Mouse (Mus musculus) bone marrow, adult 2 months (tissue): ENCODE data around the gene Akap10. TPM values are rescaled to one million over a fixed set of nuclear protein-coding genes. Genes with fewer than 3 reads are reported as not detected.

Source experiments
- H3K27ac ChIP-seq: fragments of 200-500 bp; 2 replicates; pipeline ENCODE4 v1.5.1; 2012; ENCODE audit warnings: low read depth, mild to moderate bottlenecking, control low read depth, inconsistent platforms, low read length; ENCODE audit not compliant: control insufficient read depth, poor library complexity, insufficient read depth
- H3K4me1 ChIP-seq: fragments of 200-500 bp; 2 replicates; pipeline ENCODE4 v1.6.1; 2011; ENCODE audit warnings: low read length; ENCODE audit not compliant: control insufficient read depth, insufficient read depth
- H3K4me3 ChIP-seq: fragments of 200-500 bp; replicated peaks from 2 replicates; pipeline ENCODE3; 2011; ENCODE audit warnings: mild to moderate bottlenecking, low read depth, low read length, control low read depth; ENCODE audit not compliant: control insufficient read depth
- CTCF ChIP-seq: fragments of 200-500 bp; IDR thresholded peaks from 2 replicates; pipeline ENCODE4 v1.5.1; 2011; ENCODE audit warnings: low read length, control low read depth; ENCODE audit not compliant: control insufficient read depth, insufficient read depth
- POLR2A ChIP-seq: fragments of 200-500 bp; IDR thresholded peaks from 2 replicates; pipeline ENCODE4 v1.6.1; 2011; ENCODE audit warnings: low read depth, mild to moderate bottlenecking, control low read depth, low read length, borderline replicate concordance; ENCODE audit not compliant: control insufficient read depth
- WGBS: fragments of 180-500 bp; shearing (Covaris S2); methylation state at CpG from one replicate; pipeline ENCODE4 v1.1.7; 2018; 5-methylcytosine and 5-hydroxymethylcytosine counted together
- polyA plus RNA-seq: library from polyadenylated mRNA; stranded (reverse); fragments of >200 nt; gene quantifications from 2 replicates; pipeline ENCODE4 v1.2.4, GENCODE M21; 2011; ENCODE audit warnings: low replicate concordance; ENCODE audit not compliant: missing spikeins, insufficient read depth, insufficient read length

Gene Akap10
- polyA plus RNA-seq, 1 experiment: 25.6 TPM

DNA sequence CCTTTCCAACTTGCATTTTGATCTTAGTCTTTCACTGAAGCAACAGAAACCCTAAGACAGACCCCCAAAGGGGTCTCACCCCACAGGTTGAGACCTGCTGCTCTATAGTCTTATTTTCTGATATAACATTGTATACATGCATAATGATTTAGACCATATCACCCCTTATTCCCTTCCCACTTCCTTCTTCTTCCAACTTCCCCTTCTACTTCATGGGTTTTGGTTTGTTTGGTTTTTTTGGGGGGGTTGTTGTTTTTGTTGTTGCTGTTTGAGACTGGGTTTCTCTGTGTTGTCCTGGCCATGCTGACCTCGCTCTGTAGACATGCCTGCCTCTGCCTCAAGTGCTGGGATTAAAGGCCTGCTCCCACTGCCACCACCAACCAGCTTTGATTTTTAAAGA lies 90.9 kb downstream of the Akap10 start:
- H3K4me1 ChIP-seq: peaks cover 2% of the 10 kb centered on the region; the same call in 1 of the 2 replicates
- no peak overlapping the region; the same call in 1 of the 2 replicates for H3K27ac ChIP-seq
- WGBS: 68% methylated on average over 1 of the region's 1 CpGs
- no peak overlapping the region for H3K4me3 ChIP-seq
- TF ChIP-seq POLR2A (no peak), CTCF (no peak)

Other genes with a start within 250 kb of the Akap10 start
- not detected in 2 replicates for gene Fam83g, start 246.2 kb downstream of the Akap10 start, polyA plus RNA-seq
- gene Slc5a10, start 209.4 kb downstream of the Akap10 start, polyA plus RNA-seq: not detected in 2 replicates
- gene Prpsap2, start 168.2 kb downstream of the Akap10 start, polyA plus RNA-seq: 5.0 and 15.5 TPM in 2 replicates
- gene Ulk2, start 75.2 kb downstream of the Akap10 start, polyA plus RNA-seq: 4.6 and 7.2 TPM in 2 replicates
- gene Specc1, start 26.5 kb upstream of the Akap10 start, polyA plus RNA-seq: 69.9 and 73.8 TPM in 2 replicates